ENCODE assay signal across 11 mouse cellular contexts in the genomic region with DNA sequence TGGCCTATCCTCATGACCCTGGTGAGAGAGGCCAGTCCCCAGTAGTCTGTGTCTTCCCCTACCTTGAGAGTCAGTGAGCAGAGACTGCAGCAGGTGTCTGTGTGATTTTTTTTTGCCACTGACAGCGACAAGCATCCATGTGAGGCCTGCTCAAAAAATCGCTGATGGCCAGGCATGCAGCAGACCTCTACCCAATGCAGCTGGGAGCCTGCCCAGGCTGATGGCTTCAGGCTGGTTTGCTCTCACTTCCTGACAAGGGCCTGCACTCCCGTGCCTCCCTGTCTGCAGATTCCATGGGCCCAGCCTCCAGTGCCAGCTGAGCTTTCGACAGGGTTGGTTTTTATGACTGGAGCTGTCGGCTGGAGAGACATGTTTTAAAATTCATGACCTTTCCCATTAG.
DNase-seq lines count a peak whose midpoint lies in the region; ATAC-seq and TF ChIP-seq lines count a peak whose summit lies in the region.
"Had no signal": no experiment of that assay in that cellular context is flagged by ENCODE, and none has a peak within 500 bp of the region (broad histone marks: within the 10 kb centered on the region; RNA-seq: fewer than 3 reads in every experiment).

No protein-coding gene starts in this region.

- no peak overlapping the region for H3K27ac ChIP-seq in hindbrain, embryonic 16.5 days (ENCODE audit: low read depth, low read length)
- H3K27ac ChIP-seq in hindbrain, postnatal 0 days: no peak overlapping the region
- H3K27ac ChIP-seq in midbrain, embryonic 11.5 days (ENCODE audit: low read depth, low read length): no peak overlapping the region
- no peak overlapping the region; the same call in 1 of the 2 replicates for H3K27ac ChIP-seq in midbrain, embryonic 14.5 days (replicated peaks; ENCODE audit: low read depth, low read length)
- H3K27ac ChIP-seq in limb, embryonic 10.5 days: peak overlapping the region; percentile 32; the same call in 1 of the 2 replicates

- DNase-seq in embryo, embryonic 10 days (ENCODE audit: low spot score): peak; percentile 40
- DNase-seq in embryo, embryonic 9.5 days (ENCODE audit: extremely low spot score): no peak
- DNase-seq in hindbrain, postnatal 0 days (ENCODE audit: low spot score): no peak
- peak; percentile 85 for DNase-seq in midbrain, embryonic 11.5 days (ENCODE audit: low spot score, missing footprints)
- no peak for DNase-seq in midbrain, embryonic 14.5 days
- DNase-seq in limb, embryonic 10.5 days (ENCODE audit: low spot score): no peak
- no peak for DNase-seq in thymus, postnatal 0 days (ENCODE audit: low spot score)
- DNase-seq: thymus, adult 18-20 months had no signal

- H3K27me3 ChIP-seq in hindbrain, embryonic 16.5 days (replicated peaks; ENCODE audit: control insufficient read depth, insufficient read depth, low read length): no peaks in the 10 kb centered on the region
- H3K27me3 ChIP-seq in hindbrain, postnatal 0 days (ENCODE audit: insufficient read depth, low read length): no peaks in the 10 kb centered on the region
- H3K27me3 ChIP-seq in midbrain, embryonic 11.5 days (ENCODE audit: control insufficient read depth, insufficient read depth, low read length): no peaks in the 10 kb centered on the region
- peaks cover 3% of the 10 kb centered on the region; the same call in 1 of the 2 replicates for H3K27me3 ChIP-seq in midbrain, embryonic 14.5 days (ENCODE audit: control insufficient read depth, insufficient read depth, low read length)
- peaks cover 4% of the 10 kb centered on the region; the same call in 1 of the 2 replicates for H3K27me3 ChIP-seq in limb, embryonic 10.5 days (ENCODE audit: low read depth, poor library complexity, severe bottlenecking)

- no peak overlapping the region for H3K4me2 ChIP-seq in hindbrain, embryonic 16.5 days (ENCODE audit: low read length)
- no peak overlapping the region for H3K4me2 ChIP-seq in hindbrain, postnatal 0 days (ENCODE audit: low read depth, low read length)
- H3K4me2 ChIP-seq in midbrain, embryonic 11.5 days: no peak overlapping the region
- H3K4me2 ChIP-seq in midbrain, embryonic 14.5 days (ENCODE audit: low read length): no peak overlapping the region

- 0 out of 2 replicates have a peak, but pooled peaks have one; percentile 30 for ATAC-seq in hindbrain, embryonic 16.5 days
- ATAC-seq in hindbrain, postnatal 0 days: no peak
- no peak for ATAC-seq in midbrain, embryonic 11.5 days (ENCODE audit: low FRiP score)
- ATAC-seq in midbrain, embryonic 14.5 days (ENCODE audit: low FRiP score, low TSS enrichment): no peak
- ATAC-seq: intestine, postnatal 0 days had no signal

- H3K9ac ChIP-seq in hindbrain, embryonic 16.5 days (ENCODE audit: low read depth, low read length): peak overlapping the region; percentile 29
- H3K9ac ChIP-seq in hindbrain, postnatal 0 days (replicated peaks; ENCODE audit: low read length): no peak overlapping the region
- no peak overlapping the region for H3K9ac ChIP-seq in midbrain, embryonic 11.5 days (ENCODE audit: low read length)
- no peak overlapping the region for H3K9ac ChIP-seq in midbrain, embryonic 14.5 days (replicated peaks; ENCODE audit: low read length)

- no peaks in the 10 kb centered on the region for H3K9me3 ChIP-seq in hindbrain, embryonic 16.5 days (ENCODE audit: control insufficient read depth, low read length)
- H3K9me3 ChIP-seq in hindbrain, postnatal 0 days (ENCODE audit: low read length): no peaks in the 10 kb centered on the region; the same call in 1 of the 2 replicates
- peaks cover 4% of the 10 kb centered on the region; the same call in 1 of the 2 replicates for H3K9me3 ChIP-seq in midbrain, embryonic 11.5 days (ENCODE audit: control insufficient read depth, low read length)
- H3K9me3 ChIP-seq in midbrain, embryonic 14.5 days (ENCODE audit: control insufficient read depth, low read length): no peaks in the 10 kb centered on the region; the same call in 1 of the 2 replicates
- no peaks in the 10 kb centered on the region for H3K9me3 ChIP-seq in limb, embryonic 10.5 days (replicated peaks)

- H3K4me3 ChIP-seq in hindbrain, embryonic 16.5 days (ENCODE audit: low read length): no peak overlapping the region
- no peak overlapping the region for H3K4me3 ChIP-seq in hindbrain, postnatal 0 days (ENCODE audit: low read length)
- H3K4me3 ChIP-seq in midbrain, embryonic 11.5 days (ENCODE audit: low read depth, low read length): no peak overlapping the region
- no peak overlapping the region for H3K4me3 ChIP-seq in midbrain, embryonic 14.5 days (replicated peaks; ENCODE audit: low read depth, low read length)
- H3K4me3 ChIP-seq in limb, embryonic 10.5 days: no peak overlapping the region
- H3K4me3 ChIP-seq: myocyte had no signal

- 27% methylated on average over 5 of the region's 5 CpGs for WGBS in hindbrain, embryonic 16.5 days
- WGBS in hindbrain, postnatal 0 days: 34% methylated on average over 5 of the region's 5 CpGs
- 38% methylated on average over 5 of the region's 5 CpGs for WGBS in midbrain, embryonic 11.5 days
- 26% methylated on average over 5 of the region's 5 CpGs for WGBS in midbrain, embryonic 14.5 days
- WGBS in limb, embryonic 10.5 days: 29% methylated on average over 5 of the region's 5 CpGs

- no peak for TF ChIP-seq CTCF in hindbrain, postnatal 0 days (IDR thresholded peaks at IDR 0.05; ENCODE audit: low read depth)

- no peaks in the 10 kb centered on the region for H3K36me3 ChIP-seq in hindbrain, embryonic 16.5 days (ENCODE audit: control insufficient read depth, insufficient read depth, low read length)
- no peaks in the 10 kb centered on the region for H3K36me3 ChIP-seq in hindbrain, postnatal 0 days (ENCODE audit: insufficient read depth, low read length)
- no peaks in the 10 kb centered on the region for H3K36me3 ChIP-seq in midbrain, embryonic 11.5 days (ENCODE audit: control insufficient read depth, insufficient read depth, low read length)
- H3K36me3 ChIP-seq in midbrain, embryonic 14.5 days (ENCODE audit: control insufficient read depth, insufficient read depth, low read length): no peaks in the 10 kb centered on the region
- H3K36me3 ChIP-seq in limb, embryonic 10.5 days: no peaks in the 10 kb centered on the region

- no peaks in the 10 kb centered on the region for H3K4me1 ChIP-seq in hindbrain, embryonic 16.5 days (ENCODE audit: control insufficient read depth, insufficient read depth, low read depth, low read length)
- no peaks in the 10 kb centered on the region; the same call in 1 of the 2 replicates for H3K4me1 ChIP-seq in hindbrain, postnatal 0 days (ENCODE audit: insufficient read depth, low read length)
- H3K4me1 ChIP-seq in midbrain, embryonic 11.5 days (ENCODE audit: control insufficient read depth, insufficient read depth, low read length): peaks cover 16% of the 10 kb centered on the region
- H3K4me1 ChIP-seq in midbrain, embryonic 14.5 days (ENCODE audit: control insufficient read depth, insufficient read depth, low read length): peaks cover 10% of the 10 kb centered on the region; the same call in 1 of the 2 replicates
- peaks cover 30% of the 10 kb centered on the region for H3K4me1 ChIP-seq in limb, embryonic 10.5 days

Comparison
In these comparisons a context has a peak if more than half of its experiments do, and no peak if none do; other contexts are left out.
1. DNase-seq: peak in embryo, embryonic 10 days (single experiment) and midbrain, embryonic 11.5 days (single experiment); none in embryo, embryonic 9.5 days (single experiment), hindbrain, postnatal 0 days (single experiment), midbrain, embryonic 14.5 days (single experiment), limb, embryonic 10.5 days (single experiment) and thymus, postnatal 0 days (single experiment).